Mouse (Mus musculus): ENCODE data around the gene Nelfe. TPM values are rescaled to one million over a fixed set of nuclear protein-coding genes. Genes with fewer than 3 reads are reported as not detected.
"Not testable (repeated sequence)": the region's sequence is repeated elsewhere in the genome, so short reads cannot be mapped to it uniquely, and the experiment has no call there.

Nelfe gene
- 10 to 100 TPM; 15.5 to 16.7 TPM for total RNA-seq (2021)

DNA sequence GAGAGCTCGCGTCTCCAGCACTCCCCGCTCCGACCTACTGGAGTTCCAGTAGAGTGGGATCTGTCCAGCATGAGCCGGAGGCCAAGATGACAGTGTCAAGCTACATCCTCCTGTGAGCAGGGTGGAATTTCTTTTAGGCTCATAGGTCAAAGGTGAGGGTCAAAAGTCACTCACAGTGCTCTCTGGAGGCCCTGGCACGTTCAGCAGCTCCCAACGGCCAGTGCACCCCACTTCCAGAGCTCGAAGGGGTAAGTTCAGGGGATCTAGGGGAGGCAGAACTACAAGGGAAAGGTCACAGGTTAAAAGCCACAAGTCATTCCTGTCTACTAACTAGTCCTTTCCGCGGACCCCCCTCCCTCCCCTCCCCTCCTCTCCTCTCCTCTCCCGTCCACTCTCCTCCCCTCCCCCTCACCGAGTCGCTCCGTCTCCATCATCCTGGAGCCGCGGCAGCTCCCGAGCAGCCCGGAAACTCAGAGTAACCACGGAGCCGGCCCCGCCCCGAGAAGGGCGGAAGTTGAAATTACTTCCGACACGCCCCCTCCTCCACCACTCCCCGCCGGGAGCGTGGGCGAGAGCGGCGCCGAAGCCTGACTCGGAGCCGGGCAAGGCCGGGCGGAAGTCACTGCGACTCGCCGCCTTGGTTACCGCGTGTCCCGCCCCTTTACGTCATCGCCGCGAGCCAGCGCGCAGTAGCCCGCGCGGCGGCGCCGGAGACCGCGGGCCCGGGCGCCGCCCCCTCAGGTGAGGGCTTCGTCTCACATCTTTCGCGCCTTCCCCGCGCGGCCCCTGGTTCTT lies at the start of gene Nelfe, which contains the start of gene Skiv2l:
TSS of gene Nelfe (plus strand) at position 670 of the 795 bp plus-strand sequence.
TSS of gene Skiv2l (minus strand) at position 489 of the 795 bp plus-strand sequence.
- intact Hi-C loops (cut with DNase I), result no loop called here
- DNase-seq (ENCODE audit: low spot score), result peak; percentile 95

DNA sequence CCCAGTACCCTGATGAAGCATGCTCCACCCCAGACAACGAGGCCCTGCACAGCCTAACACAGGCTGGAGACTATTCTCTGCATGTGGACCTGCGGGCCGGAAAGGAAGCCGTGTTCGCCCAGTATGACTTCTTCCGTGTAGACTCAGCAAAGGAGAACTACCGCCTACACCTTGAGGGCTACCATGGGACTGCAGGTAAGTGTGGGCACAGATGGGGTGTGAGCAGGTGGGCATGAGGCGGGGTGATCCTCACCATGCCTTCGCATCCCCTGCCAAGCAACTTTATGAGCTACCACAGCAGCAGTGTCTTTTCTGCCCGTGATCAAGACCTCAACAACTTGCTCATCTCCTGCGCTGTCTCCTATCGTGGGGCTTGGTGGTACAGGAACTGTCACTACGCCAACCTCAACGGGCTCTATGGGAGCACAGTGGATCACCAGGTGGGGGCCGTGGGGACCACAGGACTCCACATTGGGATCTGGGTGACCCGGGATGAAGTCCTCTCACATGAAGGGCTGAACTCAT lies 49.3 kb upstream of the Nelfe start:
- intact Hi-C loops (cut with DNase I); DNase-seq (ENCODE audit: low spot score): not testable (repeated sequence)

DNA sequence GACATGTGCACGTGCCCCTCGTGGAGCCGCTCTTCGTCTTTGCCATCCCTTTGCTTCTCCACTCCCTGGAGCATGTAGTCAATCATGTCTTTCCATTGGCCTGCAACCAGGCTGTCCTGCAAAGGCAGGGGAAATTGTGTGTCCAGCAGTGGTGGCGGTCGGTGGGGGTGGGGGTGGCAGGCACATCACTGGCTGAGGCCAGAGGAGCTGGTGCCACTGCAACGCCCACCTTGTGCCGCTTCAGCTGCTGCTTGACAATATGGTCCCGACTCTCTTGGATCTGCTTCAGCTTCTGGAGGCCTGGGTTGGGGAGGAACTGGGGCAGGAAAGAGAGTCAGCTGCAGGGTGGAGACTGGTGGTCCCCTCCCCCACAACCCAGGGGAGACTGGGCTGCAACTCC lies 47.4 kb upstream of the Nelfe start:
- DNase-seq (ENCODE audit: low spot score); intact Hi-C loops (cut with DNase I): not testable (repeated sequence)

DNA sequence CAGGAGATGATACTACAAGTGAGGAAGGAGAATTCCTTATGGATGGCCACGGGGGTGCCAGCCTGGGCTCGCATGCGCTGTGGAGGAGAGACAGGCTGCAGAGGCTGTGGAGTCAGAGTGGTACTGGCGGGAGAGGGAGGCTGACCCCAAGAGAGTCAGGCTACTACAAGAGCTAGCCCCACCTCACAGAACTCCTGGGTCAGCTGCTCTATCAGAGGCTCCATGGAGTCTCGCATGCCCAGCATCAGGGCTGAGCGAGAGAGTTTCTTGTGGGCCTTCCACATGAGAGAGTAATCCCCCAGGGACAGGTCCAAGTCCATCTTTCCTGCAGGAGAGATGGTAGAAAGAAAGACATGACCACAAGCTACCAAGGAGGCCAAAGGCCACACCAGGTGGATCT lies 46.8 kb upstream of the Nelfe start:
- intact Hi-C loops (cut with DNase I); DNase-seq (ENCODE audit: low spot score): not testable (repeated sequence)

DNA sequence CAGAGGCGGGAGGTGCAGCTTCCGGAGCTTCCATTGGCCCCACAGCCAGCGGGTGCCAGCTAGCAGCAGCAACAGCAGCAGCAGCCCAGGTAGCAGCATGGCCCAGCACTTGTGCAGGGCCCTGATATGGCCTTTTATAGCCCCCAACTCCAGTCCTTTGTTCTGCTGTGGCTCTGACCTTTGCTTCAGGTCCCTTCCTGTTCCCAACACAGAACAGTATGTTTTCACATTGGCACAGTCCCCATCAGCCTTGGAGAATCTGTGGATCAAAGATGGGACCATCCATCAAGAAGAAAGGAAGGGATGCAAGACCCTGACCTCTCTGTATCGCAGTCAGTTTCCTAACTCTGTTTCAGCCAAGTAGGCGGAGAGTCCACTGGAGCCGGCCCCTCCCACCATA lies 45.9 kb upstream of the Nelfe start, which contains the start of gene Cyp21a1:
TSS of gene Cyp21a1 (minus strand) at position 261 of the 400 bp plus-strand sequence.
- DNase-seq (ENCODE audit: low spot score); intact Hi-C loops (cut with DNase I): not testable (repeated sequence)

DNA sequence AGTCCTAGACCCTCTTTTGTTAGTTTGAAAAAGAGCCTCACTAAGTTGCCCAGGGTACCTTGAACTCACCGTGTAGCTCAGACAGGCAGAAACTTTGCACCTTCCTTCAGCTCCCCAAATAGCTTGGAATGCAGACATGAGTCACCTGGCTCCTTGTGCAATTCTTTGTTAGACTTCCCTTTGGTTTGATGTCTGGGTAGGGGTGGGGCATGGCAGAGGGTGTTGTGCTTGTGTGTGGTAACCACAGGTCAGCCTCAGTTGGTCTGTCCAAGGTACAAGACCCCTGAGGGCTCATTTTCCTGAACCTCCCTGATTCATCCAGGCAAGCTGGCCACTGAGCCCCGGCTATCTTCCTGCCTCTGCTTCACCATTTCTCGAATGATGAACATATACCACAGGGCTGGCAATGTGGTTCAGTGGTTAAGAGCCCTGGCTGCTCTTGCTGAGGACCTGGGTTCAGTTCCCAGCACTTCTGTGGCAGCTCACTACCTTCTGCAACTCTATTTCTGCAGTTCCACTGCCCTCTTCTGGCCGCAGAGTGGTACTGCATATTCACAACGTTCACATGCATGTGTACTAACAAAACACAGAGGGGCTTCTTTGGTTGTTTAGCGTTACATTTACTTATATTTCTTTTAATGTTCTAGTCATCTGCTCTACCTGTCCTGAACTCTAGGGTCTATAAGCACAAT lies 45.2 kb upstream of the Nelfe start:
- intact Hi-C loops (cut with DNase I), result no loop called here

DNA sequence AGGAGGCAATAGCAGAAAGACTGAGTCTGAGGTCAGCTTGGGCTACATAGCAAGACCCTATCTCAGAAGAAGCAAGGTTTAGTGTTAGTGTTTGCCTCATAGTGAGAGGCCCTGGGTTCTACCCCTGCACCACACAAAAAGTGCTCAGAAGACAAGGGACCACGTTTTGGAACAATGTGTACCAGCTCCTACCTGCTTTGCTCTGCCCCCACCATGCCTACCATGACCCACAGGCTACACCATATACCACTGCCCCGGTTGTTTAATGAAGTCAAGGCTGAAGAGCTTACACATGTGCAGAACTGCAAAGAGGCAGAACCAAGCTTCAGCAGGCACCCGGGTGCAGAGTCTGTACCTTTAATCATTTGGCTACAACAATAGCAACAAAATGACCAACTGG lies 43.0 kb upstream of the Nelfe start:
- DNase-seq (ENCODE audit: low spot score), result no peak
- intact Hi-C loops (cut with DNase I), result no loop called here

More for the DNA sequence above, 45.2 kb upstream of the Nelfe start:
- no peak for DNase-seq (ENCODE audit: low spot score)

DNA sequence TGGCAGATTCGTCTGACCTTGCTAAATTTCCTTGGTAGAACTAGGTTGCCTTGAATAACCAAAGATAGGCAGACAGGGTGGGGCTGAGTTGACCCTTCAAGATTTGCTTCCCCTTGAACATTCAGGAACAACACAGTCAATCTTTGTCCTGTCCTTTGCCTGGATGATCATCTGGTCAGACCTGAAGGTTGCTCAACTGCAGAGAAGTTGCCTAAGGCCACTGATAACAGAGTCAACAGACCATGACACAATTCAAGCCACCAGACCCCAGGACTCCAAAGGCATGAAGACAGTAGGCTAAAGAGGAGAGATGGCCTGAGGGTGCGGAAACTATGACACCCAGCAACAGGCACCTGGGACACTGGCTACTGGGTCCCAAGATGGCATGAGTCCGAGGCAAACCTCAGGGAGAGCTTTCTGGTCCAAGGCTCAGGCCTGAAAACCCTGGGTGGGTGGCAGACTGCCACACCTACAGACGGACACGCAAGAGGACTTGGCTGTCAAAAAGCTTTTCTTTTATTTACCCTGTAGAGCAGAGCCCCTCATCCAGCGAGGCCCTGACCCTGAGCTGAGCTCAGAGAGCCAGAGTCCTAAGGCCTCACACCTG lies 41.5 kb upstream of the Nelfe start:
- DNase-seq (ENCODE audit: low spot score), result no peak
- intact Hi-C loops (cut with DNase I), result no loop called here

DNA sequence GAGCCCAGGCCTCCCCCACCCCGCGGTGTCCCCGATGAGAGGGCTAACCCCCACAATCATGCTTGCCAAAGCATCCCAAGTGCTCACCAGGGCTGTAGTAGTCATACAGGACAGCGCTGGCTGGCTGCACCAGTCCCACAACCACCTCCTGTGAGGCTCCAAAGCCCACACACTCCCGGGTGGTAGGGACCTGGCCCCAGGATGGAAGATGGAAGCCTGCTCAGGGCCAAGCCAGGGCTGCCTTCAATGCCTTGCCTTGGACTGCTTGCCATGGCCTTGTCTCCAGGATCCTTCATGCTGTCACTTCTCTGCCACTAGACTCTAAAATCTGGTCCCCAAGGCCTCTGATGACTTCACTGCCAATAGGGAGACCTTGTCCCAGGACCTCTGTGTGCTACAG lies 39.8 kb upstream of the Nelfe start:
- intact Hi-C loops (cut with DNase I), result loop anchor here (5.0 kb wide), 1 partner anchor 158 kb away; no protein-coding TSS in a partner anchor
- not testable (repeated sequence) for DNase-seq (ENCODE audit: low spot score)

DNA sequence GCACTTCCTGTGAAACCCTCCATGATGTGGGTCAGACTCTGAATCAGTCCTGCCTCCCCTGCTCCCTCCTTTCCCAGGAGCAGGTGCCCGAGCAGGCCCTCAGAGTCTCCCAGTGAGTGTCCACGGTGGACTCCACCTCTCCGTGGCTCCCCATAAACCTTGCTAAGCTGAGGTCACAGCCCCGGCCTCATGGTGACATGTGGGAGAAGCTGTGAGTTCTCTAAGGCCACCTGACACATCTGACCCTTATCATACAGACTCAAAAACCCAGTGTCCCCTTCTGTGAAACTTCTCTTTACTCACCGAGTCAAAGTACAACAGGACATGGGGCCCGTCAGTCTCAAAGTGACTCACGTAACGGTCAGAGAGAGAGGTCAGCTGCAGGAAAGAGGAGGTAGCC lies 39.4 kb upstream of the Nelfe start:
- intact Hi-C loops (cut with DNase I), result loop anchor here (5.0 kb wide), 1 partner anchor 159 kb away; no protein-coding TSS in a partner anchor
- DNase-seq (ENCODE audit: low spot score), result not testable (repeated sequence)

DNA sequence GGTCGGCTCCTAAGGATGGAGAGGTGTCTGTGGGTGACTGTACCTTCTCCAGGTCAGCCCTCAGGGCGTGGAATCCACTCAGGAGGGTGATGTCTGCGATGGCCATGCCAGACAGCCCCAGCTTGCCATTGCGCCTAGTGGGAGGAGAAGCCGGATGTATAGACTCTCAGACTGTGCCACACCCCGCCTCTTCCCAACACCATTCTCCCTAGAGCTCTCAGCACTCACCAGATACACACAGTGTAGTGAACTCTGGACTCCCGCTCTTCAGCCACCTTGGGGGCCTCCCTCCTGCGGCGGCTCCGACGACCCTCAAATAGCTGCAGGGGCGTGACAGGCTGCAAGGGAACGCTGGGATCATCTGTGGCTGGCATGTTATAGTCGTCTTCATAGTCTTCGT lies 38.9 kb upstream of the Nelfe start:
- intact Hi-C loops (cut with DNase I), result loop anchor here (5.0 kb wide), 1 partner anchor 159 kb away; no protein-coding TSS in a partner anchor

DNA sequence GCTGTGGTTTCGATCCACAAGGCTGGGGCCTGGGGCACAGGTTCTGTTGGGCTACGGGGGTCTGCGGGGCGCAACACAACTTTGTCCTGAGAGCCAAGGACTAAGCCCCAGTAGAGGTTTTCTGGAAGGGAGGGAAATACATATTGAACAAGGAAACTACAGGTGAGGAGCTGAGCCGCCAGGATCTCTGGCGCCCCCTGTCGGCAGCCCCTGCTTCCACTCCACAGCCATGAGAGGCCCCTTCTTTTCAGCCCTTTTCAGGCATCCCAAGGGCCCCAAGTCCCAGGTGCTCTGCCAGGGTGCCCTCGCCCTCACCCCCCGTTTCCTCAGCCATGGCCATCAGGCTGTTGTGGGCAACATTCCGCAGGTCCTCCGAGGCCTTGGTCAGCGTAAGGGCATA lies 36.4 kb upstream of the Nelfe start:
- intact Hi-C loops (cut with DNase I), result loop anchor here (5.0 kb wide), 1 partner anchor 161 kb away; no protein-coding TSS in a partner anchor

More for the DNA sequence above, 38.9 kb upstream of the Nelfe start:
- no peak for DNase-seq (ENCODE audit: low spot score)

DNA sequence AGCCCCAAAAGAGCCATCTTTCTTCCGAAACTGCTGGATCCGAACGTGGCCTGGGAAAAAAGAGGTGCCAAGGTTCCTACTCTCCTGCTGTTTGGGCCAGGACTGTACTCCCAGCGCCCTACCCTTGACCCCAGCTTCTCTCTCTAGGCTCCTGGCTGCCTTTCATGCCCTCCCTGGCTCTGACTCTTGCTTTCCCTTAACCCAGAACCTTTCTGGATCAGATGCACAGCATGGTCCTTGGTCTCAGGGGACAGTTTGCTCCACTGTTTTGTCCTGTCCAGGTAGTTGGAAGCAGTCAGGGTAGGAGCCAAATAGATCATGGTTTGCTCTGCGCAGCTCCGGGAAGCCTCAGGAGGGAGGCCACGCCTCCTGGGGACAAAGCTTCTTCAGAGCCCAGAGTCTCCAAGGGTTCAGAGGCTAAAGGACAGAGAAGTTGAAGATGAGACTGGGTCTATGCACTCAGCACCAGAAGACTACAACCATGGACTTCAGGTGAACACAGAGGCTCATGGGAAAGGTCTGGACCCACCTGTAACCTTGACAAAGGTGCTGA lies 35.3 kb upstream of the Nelfe start:
- DNase-seq (ENCODE audit: low spot score), result no peak
- intact Hi-C loops (cut with DNase I), result loop anchor here (5.0 kb wide), 1 partner anchor 163 kb away; no protein-coding TSS in a partner anchor

More for the DNA sequence above, 36.4 kb upstream of the Nelfe start:
- DNase-seq (ENCODE audit: low spot score), result not testable (repeated sequence)

DNA sequence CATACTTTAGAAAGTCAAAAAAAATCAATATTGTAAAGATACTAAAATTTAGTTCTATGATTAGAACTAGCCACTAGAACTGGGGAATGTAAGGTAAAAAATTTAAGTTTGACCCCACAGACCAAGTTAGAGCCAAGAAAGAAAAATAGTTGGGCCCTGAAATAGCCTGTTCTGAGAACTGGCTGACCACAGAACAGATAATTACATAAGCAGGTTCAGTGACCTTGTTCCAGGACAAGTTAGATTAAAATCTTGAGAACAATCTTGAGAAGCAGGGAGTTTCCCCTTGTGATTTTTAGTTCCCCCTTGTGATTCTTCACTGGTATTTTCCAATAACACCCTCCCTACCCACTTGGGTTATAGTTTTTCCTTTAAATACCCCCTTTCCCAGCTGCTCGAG lies 19.4 kb upstream of the Nelfe start:
- intact Hi-C loops (cut with DNase I); DNase-seq (ENCODE audit: low spot score): not testable (repeated sequence)

DNA sequence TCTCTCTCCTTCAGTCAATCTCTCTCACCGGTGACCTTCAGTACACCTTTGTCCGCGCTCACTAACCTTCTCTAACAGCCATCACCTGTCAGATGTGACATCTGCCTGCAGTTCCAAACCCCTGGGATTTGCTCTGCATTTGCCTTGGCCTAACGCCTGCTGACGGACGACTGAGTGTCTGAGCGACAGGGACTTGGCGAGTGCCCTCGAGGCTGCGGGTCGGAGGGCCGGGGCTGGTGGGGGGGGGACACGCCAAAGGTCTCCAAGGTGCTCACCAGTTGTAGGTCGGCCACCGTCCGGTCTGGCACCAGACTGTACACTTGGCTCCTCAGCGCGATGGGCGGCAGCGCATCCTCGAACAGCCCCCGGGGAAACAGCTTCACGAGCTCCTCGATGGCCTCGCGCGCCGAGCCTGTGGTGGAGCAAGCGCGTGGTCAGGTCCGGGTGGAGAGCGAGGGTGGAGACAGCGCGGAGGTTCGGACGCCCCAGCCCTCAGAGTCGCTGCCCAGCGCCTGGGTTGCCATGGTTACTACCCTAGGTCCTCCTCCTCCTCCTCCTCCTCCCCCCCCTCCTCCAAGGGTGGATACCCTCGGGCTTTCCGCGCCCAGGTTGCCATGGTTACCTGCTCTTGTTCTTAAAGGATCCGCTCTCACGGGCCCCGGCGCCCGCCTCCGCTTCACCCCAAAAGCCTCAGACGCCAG lies 13.9 kb upstream of the Nelfe start:
- no peak for DNase-seq (ENCODE audit: low spot score)

DNA sequence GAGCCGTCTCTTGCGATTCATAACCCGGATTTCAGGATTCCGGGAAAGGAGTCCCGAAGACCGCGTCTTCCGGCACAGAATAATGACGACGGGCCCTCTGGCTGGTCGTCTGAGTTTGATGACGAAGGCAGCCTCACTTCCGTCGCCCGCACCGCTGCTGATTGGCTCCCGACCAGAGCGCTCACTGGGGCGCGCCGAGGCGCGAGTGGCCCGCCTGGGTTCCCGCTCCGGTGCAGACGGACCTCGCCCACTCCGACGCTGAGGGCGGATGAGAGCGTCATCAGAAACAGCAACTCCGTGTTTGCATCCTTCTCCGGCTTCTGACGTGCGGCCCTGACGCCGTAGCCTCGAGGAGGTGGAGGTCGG lies 13.4 kb upstream of the Nelfe start, which contains the start of the genes Stk19 and Dxo:
TSS of gene Stk19 (minus strand) at position 90 of the 366 bp plus-strand sequence.
TSS of gene Dxo (plus strand) at position 164 of the 366 bp plus-strand sequence.
- intact Hi-C loops (cut with DNase I), result no loop called here
- peak; percentile 92 for DNase-seq (ENCODE audit: low spot score)

More for the DNA sequence above, 13.9 kb upstream of the Nelfe start:
- intact Hi-C loops (cut with DNase I), result no loop called here

DNA sequence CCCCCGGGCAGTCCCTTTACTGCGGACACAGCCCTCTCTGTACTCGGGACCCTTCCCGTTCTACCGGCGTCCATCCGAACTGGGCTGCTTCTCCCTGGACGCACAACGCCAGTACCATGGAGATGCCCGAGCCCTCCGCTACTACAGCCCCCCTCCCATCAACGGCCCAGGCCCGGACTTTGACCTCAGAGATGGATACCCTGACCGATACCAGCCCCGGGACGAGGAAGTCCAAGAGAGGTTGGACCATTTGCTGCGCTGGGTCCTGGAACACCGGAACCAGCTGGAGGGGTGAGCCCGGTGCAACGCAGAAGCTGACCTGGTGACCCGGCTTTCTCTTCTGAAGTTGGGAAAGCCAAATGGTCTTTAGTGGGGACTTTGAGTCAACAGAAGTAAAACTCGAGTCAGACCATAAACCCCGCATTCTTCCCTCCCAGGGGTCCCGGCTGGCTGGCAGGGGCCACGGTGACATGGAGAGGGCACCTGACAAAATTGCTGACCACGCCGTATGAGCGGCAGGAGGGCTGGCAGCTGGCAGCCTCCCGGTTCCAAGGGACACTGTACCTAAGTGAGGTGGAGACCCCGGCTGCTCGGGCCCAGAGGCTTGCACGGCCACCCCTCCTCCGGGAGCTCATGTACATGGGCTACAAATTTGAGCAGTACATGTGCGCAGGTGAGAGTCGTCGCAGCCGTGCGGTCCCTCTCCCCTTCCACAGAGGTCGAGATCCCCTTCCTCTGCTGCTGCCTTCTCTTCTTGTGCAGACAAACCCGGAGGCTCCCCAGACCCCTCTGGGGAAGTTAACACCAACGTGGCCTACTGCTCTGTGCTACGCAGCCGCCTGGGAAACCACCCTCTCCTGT lies 12.5 kb upstream of the Nelfe start:
- intact Hi-C loops (cut with DNase I), result no loop called here
- DNase-seq (ENCODE audit: low spot score), result no peak

DNA sequence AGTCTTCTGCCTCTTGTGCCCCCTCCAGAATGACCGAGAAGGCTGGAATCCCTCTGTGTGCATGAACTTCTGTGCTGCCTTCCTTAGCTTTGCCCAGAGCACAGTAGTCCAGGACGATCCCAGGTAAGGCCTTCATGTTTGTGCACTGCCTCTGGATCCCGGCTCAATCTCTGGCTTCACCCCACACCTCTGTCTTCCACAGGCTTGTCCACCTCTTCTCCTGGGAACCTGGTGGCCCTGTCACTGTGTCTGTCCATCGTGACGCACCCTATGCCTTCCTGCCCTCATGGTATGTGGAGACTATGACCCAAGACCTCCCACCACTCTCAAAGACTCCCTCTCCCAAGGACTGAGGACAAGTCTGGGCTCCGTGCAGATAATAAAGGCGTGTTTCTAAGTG lies 11.4 kb upstream of the Nelfe start:
- intact Hi-C loops (cut with DNase I), result no loop called here
- no peak for DNase-seq (ENCODE audit: low spot score)
